Mouse (Mus musculus) CH12.LX (cell line): Measurements from ENCODE around the gene Kcnk2. TPM values are rescaled to one million over a fixed set of nuclear protein-coding genes. Genes with fewer than 3 reads are reported as not detected.

Experiments used
- DNase-seq: peaks from one replicate; pipeline ENCODE4 v3.0.0-alpha.2; 2013; ENCODE audit errors: extremely low read depth
- H3K27ac ChIP-seq: 2 replicates; pipeline ENCODE4 v1.5.1; 2012; ENCODE audit warnings: low read depth, mild to moderate bottlenecking, control low read depth, moderate library complexity; ENCODE audit not compliant: insufficient read depth
- H3K27me3 ChIP-seq: replicated peaks from 2 replicates; pipeline ENCODE3; 2012; ENCODE audit warnings: inconsistent platforms
- H3K36me3 ChIP-seq, 2 experiments: replicated peaks in 1 of 2; 2 replicates each; pipeline versions ENCODE3 to v1.6.1; 2012; ENCODE audit warnings: inconsistent platforms in 1 of 2, low read length in 1 of 2, mild to moderate bottlenecking in 1 of 2, mixed read lengths in 1 of 2, moderate library complexity in 1 of 2; ENCODE audit not compliant: control insufficient read depth in 1 of 2, insufficient read depth in 1 of 2
- H3K4me1 ChIP-seq, 2 experiments: 2 replicates each; pipeline ENCODE4 v1.6.1; 2012; ENCODE audit warnings: inconsistent platforms in 1 of 2, moderate library complexity in 1 of 2; ENCODE audit not compliant: insufficient read depth in 2 of 2, control insufficient read depth in 1 of 2
- H3K4me2 ChIP-seq: 2 replicates; pipeline ENCODE4 v1.6.1; 2012; ENCODE audit warnings: low read depth, mild to moderate bottlenecking, control low read depth; ENCODE audit not compliant: poor library complexity, insufficient read depth, severe bottlenecking
- H3K4me3 ChIP-seq, 3 experiments: fragments of 150-350 bp in 1 of 3; sonication (generic) in 1 of 3; replicated peaks in 1 of 3; 2 replicates each; pipeline versions ENCODE3 to v1.5.1; 2011 to 2012; ENCODE audit warnings: low read depth in 2 of 3, low read length in 2 of 3, mild to moderate bottlenecking in 2 of 3, moderate library complexity in 2 of 3, control low read depth in 1 of 3, improper control_type of control experiment in 1 of 3, inconsistent platforms in 1 of 3, mixed read lengths in 1 of 3; ENCODE audit not compliant: poor library complexity in 1 of 3
- H3K79me2 ChIP-seq: replicated peaks from 2 replicates; pipeline ENCODE4 v1.6.1; 2012; ENCODE audit warnings: mild to moderate bottlenecking, moderate library complexity; ENCODE audit not compliant: control insufficient read depth, poor library complexity, insufficient read depth, severe bottlenecking; ENCODE audit errors: extremely low read depth
- H3K9ac ChIP-seq: 2 replicates; pipeline ENCODE4 v1.6.1; 2012; ENCODE audit warnings: low read depth, mild to moderate bottlenecking, control low read depth, moderate library complexity; ENCODE audit not compliant: insufficient read depth
- H3K9me3 ChIP-seq: replicated peaks from 2 replicates; pipeline ENCODE3; 2012; ENCODE audit warnings: low read length, inconsistent platforms, mixed read lengths
- CHD1 ChIP-seq: IDR thresholded peaks from 2 replicates; pipeline ENCODE4 v1.6.1; 2012; ENCODE audit warnings: low read depth, low read length, improper control_type of control experiment, inconsistent platforms
- CTCF ChIP-seq, 2 experiments: IDR thresholded peaks in 1 of 2; conservative IDR thresholded peaks in 1 of 2; 2 replicates each; pipeline ENCODE4 v1.5.1; 2011 to 2012; ENCODE audit warnings: low read depth in 2 of 2, low read length in 2 of 2, improper control_type of control experiment in 1 of 2, inconsistent platforms in 1 of 2, mild to moderate bottlenecking in 1 of 2, moderate library complexity in 1 of 2
- E2F4 ChIP-seq: IDR thresholded peaks from 2 replicates; pipeline ENCODE4 v1.6.1; 2011; ENCODE audit warnings: low read depth, low read length, improper control_type of control experiment; ENCODE audit not compliant: insufficient replicate concordance
- ELF1 ChIP-seq: IDR thresholded peaks from 2 replicates; pipeline ENCODE4 v1.6.1; 2014; ENCODE audit warnings: low read depth, mild to moderate bottlenecking, inconsistent platforms, low read length, improper control_type of control experiment
- ETS1 ChIP-seq: conservative IDR thresholded peaks from 2 replicates; pipeline ENCODE4 v1.6.1; 2012; ENCODE audit warnings: low read depth, mild to moderate bottlenecking, inconsistent platforms, low read length, improper control_type of control experiment, moderate library complexity
- HCFC1 ChIP-seq: IDR thresholded peaks from 2 replicates; pipeline ENCODE4 v1.6.1; 2012; ENCODE audit warnings: low read depth, mild to moderate bottlenecking, inconsistent platforms, low read length, improper control_type of control experiment
- IRF4 ChIP-seq: IDR thresholded peaks from 2 replicates; pipeline ENCODE4 v1.6.1; 2014; ENCODE audit warnings: low read depth, mild to moderate bottlenecking, inconsistent platforms, low read length, improper control_type of control experiment
- KAT2A ChIP-seq: IDR thresholded peaks from 2 replicates; pipeline ENCODE4 v1.6.1; 2012; ENCODE audit warnings: low read length, improper control_type of control experiment, inconsistent platforms; ENCODE audit not compliant: insufficient replicate concordance
- MAFK ChIP-seq: IDR thresholded peaks from 2 replicates; pipeline ENCODE4 v1.6.1; 2011; ENCODE audit warnings: low read length, improper control_type of control experiment; ENCODE audit not compliant: insufficient replicate concordance
- MYC ChIP-seq: IDR thresholded peaks from 2 replicates; pipeline ENCODE4 v1.6.1; 2011; ENCODE audit warnings: low read depth, mild to moderate bottlenecking, improper control_type of control experiment, low read length
- NRF1 ChIP-seq: IDR thresholded peaks from 2 replicates; pipeline ENCODE4 v1.6.1; 2014; ENCODE audit warnings: low read depth, mild to moderate bottlenecking, inconsistent platforms, low read length, improper control_type of control experiment, moderate library complexity
- RAD21 ChIP-seq: IDR thresholded peaks from 2 replicates; pipeline ENCODE4 v1.6.1; 2011; ENCODE audit warnings: low read depth, mild to moderate bottlenecking, low read length, improper control_type of control experiment, moderate library complexity
- SIN3A ChIP-seq: IDR thresholded peaks from 2 replicates; pipeline ENCODE4 v1.6.1; 2012; ENCODE audit warnings: low read length, improper control_type of control experiment, inconsistent platforms
- SMC3 ChIP-seq: IDR thresholded peaks from 2 replicates; pipeline ENCODE4 v1.6.1; 2011; ENCODE audit warnings: low read depth, low read length, improper control_type of control experiment
- TBP ChIP-seq: conservative IDR thresholded peaks from 2 replicates; pipeline ENCODE4 v1.6.1; 2011; ENCODE audit warnings: low read depth, low read length, improper control_type of control experiment
- TCF12 ChIP-seq: IDR thresholded peaks from 2 replicates; pipeline ENCODE4 v1.6.1; 2014; ENCODE audit warnings: low read depth, mild to moderate bottlenecking, inconsistent platforms, low read length, improper control_type of control experiment
- dilution Hi-C: fragments of 300-500 bp; cut with MboI; formaldehyde crosslinking; loops from 2 replicates; pipeline ENCODE4 v1.14.3; 2020; ENCODE audit warnings: low sequenced_read_pairs; ENCODE audit not compliant: extremely low pct_unique_long_range_greater_than_20kb, extremely low pct_ligation_motif_present
- in situ Hi-C: fragments of 300-500 bp; cut with MboI; formaldehyde crosslinking; loops from 3 replicates; pipeline ENCODE4 v1.14.3; 2019; ENCODE audit warnings: low sequenced_read_pairs, low pct_ligation_motif_present, low pct_unique_long_range_greater_than_20kb, mixed read lengths
- polyA plus RNA-seq: library from polyadenylated mRNA; unstranded; fragments of >175 nt; gene quantifications from 2 replicates; pipeline ENCODE4 v1.2.1, GENCODE M21; 2012; ENCODE audit warnings: low read depth; ENCODE audit not compliant: insufficient read length
- total RNA-seq, 2 experiments: library from RNA; depleted of rRNA; stranded (reverse); fragments of 300-350 nt in 1 of 2; fragments of >200 nt in 1 of 2; gene quantifications; 2 replicates each; pipeline ENCODE4 v1.2.3; 2012 to 2014

Gene Kcnk2
- total and polyA plus RNA-seq, 3 experiments: 0.19 TPM; not detected in 2

GRCm38 (mm10) chr1:189341381-189341917 lies 60.6 kb downstream of the Kcnk2 start:
- Histone ChIP-seq H3K4me1 (no peaks in the 10 kb centered on the region), H3K79me2 (no peaks in the 10 kb centered on the region), H3K27me3 (no peaks in the 10 kb centered on the region), H3K4me3 (no peak overlapping the region), H3K36me3 (no peaks in the 10 kb centered on the region), H3K4me2 (no peak overlapping the region), H3K9ac (no peak overlapping the region), H3K9me3 (peaks cover 9% of the 10 kb centered on the region), H3K27ac (no peak overlapping the region)
- TF ChIP-seq IRF4 (no peak), HCFC1 (no peak), TBP (no peak), NRF1 (no peak), ELF1 (no peak), SIN3A (no peak), CHD1 (no peak), MYC (no peak), TCF12 (no peak), ETS1 (no peak), SMC3 (no peak), KAT2A (no peak), E2F4 (no peak), MAFK (no peak)
- dilution Hi-C loops: no loop called here
- no peak for DNase-seq
- in situ Hi-C loops: no loop called here

GRCm38 (mm10) chr1:189315896-189316295 lies 86.2 kb downstream of the Kcnk2 start:
- TF ChIP-seq RAD21 (peak; percentile 57), KAT2A (no peak), CTCF (conservative IDR thresholded peaks at IDR 0.05 in 1 of 2, IDR thresholded peaks at IDR 0.05 in 1 of 2; ENCODE audit: low read depth in 2 of 2, low read length in 2 of 2) (peak; percentile 28 to 58; a peak in 3 of 4 replicates), SMC3 (peak; percentile 56)
- Histone ChIP-seq H3K79me2 (no peaks in the 10 kb centered on the region), H3K4me1 (peaks cover 0 to 3% of the 10 kb centered on the region in 2 experiments; a peak in 1 of 4 replicates), H3K4me3 (no peak overlapping the region), H3K9me3 (no peaks in the 10 kb centered on the region), H3K36me3 (no peaks in the 10 kb centered on the region), H3K27me3 (no peaks in the 10 kb centered on the region), H3K27ac (no peak overlapping the region), H3K9ac (no peak overlapping the region), H3K4me2 (no peak overlapping the region)
- DNase-seq: peak; percentile 26
- in situ Hi-C loops: no loop called here
- dilution Hi-C loops: no loop called here
